Mouse (Mus musculus) cerebellum, adult 9-10 months (tissue): Measurements from ENCODE around the gene Adamts9.

ENCODE experiments used
- DNase-seq: peaks from one replicate; pipeline ENCODE4 v3.0.0; 2022

Gene Adamts9

GRCm38 (mm10) chr6:92921843-92922242 is 21.4 kb downstream of the Adamts9 start:
- no peak for DNase-seq

GRCm38 (mm10) chr6:92920938-92921689 is 22.2 kb downstream of the Adamts9 start:
- DNase-seq = no peak

- DNase-seq = no peak
These were observed 32.7 kb downstream of the Adamts9 start for GRCm38 (mm10) chr6:92910611-92911010.

- DNase-seq = no peak
These were observed 33.9 kb downstream of the Adamts9 start for GRCm38 (mm10) chr6:92909361-92909760.

GRCm38 (mm10) chr6:92905922-92906321 is 37.4 kb downstream of the Adamts9 start:
- no peak for DNase-seq

GRCm38 (mm10) chr6:92904491-92904890 is 38.8 kb downstream of the Adamts9 start:
- DNase-seq = no peak

- DNase-seq = no peak
These were observed 39.3 kb downstream of the Adamts9 start for GRCm38 (mm10) chr6:92904037-92904436.

GRCm38 (mm10) chr6:92891535-92891934 is 51.8 kb downstream of the Adamts9 start:
- DNase-seq = no peak

- no peak for DNase-seq
These were observed 60.0 kb downstream of the Adamts9 start for GRCm38 (mm10) chr6:92883131-92883900.

- no peak for DNase-seq
These were observed 60.8 kb downstream of the Adamts9 start for GRCm38 (mm10) chr6:92882446-92882845.

GRCm38 (mm10) chr6:92879700-92880265 is 63.5 kb downstream of the Adamts9 start:
- no peak for DNase-seq

GRCm38 (mm10) chr6:92878771-92879170 is 64.5 kb downstream of the Adamts9 start:
- no peak for DNase-seq

GRCm38 (mm10) chr6:92877236-92877635 is 66.1 kb downstream of the Adamts9 start:
- DNase-seq = no peak

GRCm38 (mm10) chr6:92876121-92876520 is 67.2 kb downstream of the Adamts9 start:
- no peak for DNase-seq

- DNase-seq = no peak
These were observed 68.0 kb downstream of the Adamts9 start for GRCm38 (mm10) chr6:92875340-92875739.

GRCm38 (mm10) chr6:92874854-92875253 is 68.4 kb downstream of the Adamts9 start:
- DNase-seq = peak; percentile 15

GRCm38 (mm10) chr6:92872766-92873165 is 70.5 kb downstream of the Adamts9 start:
- no peak for DNase-seq

GRCm38 (mm10) chr6:92871813-92872212 is 71.5 kb downstream of the Adamts9 start:
- no peak for DNase-seq

- DNase-seq = no peak
These were observed 73.6 kb downstream of the Adamts9 start for GRCm38 (mm10) chr6:92869582-92870219.

GRCm38 (mm10) chr6:92869089-92869581 is 74.2 kb downstream of the Adamts9 start, which contains the start of gene Gm15737:
Gm15737 (plus strand) TSS chr6:92869357.
- DNase-seq = no peak

- no peak for DNase-seq
These were observed 80.7 kb downstream of the Adamts9 start for GRCm38 (mm10) chr6:92862599-92862998.

- no peak for DNase-seq
These were observed 82.9 kb downstream of the Adamts9 start for GRCm38 (mm10) chr6:92860285-92860912.
